Mouse (Mus musculus): ENCODE data around the gene Ankrd35. TPM values are rescaled to one million over a fixed set of nuclear protein-coding genes. Genes with fewer than 3 reads are reported as not detected.
"Not testable (repeated sequence)": the region's sequence is repeated elsewhere in the genome, so short reads cannot be mapped to it uniquely, and the experiment has no call there.

Gene Ankrd35
- polyA plus RNA-seq, 1 experiment from 2014 or later: 0.16 TPM

DNA sequence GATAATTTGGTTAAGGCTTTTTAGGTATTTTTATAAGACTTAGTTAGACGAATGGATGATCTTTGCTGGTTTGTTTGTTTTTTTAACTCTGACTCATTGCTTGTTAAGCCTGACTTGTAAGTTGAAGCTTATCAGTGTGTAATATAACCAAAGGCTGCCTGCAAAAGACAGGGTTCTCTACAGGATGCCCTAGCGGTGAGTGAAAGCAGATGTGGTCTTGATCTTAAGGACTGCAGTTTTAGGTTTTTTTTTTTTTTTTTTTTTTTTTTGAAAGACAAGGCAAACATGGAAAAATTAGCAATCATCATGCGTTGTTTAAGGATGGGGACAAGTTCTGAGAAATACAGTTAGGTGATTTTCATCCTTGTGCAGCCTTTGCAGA is 59.5 kb downstream of the Ankrd35 start:
- no peak overlapping the region for H3K9ac ChIP-seq (ENCODE audit: low read length)
- H3K4me2 ChIP-seq (ENCODE audit: low read depth): no peak overlapping the region
- no peaks in the 10 kb centered on the region for H3K9me3 ChIP-seq (ENCODE audit: control insufficient read depth, low read length)
- H3K4me3 ChIP-seq (ENCODE audit: low read depth, low read length): no peak overlapping the region
- no peak overlapping the region for H3K27ac ChIP-seq (ENCODE audit: low read depth, low read length)
- WGBS: 64% methylated on average over 3 of the region's 3 CpGs
- ATAC-seq (ENCODE audit: insufficient read depth, low FRiP score, low TSS enrichment) (no peak), DNase-seq (ENCODE audit: low spot score) (no peak)
- no peaks in the 10 kb centered on the region for H3K36me3 ChIP-seq (ENCODE audit: control insufficient read depth, insufficient read depth, low read length)
- H3K27me3 ChIP-seq (ENCODE audit: control insufficient read depth, insufficient read depth, low read length): no peaks in the 10 kb centered on the region
- peaks cover 15% of the 10 kb centered on the region for H3K4me1 ChIP-seq (ENCODE audit: control insufficient read depth, insufficient read depth, low read length)

DNA sequence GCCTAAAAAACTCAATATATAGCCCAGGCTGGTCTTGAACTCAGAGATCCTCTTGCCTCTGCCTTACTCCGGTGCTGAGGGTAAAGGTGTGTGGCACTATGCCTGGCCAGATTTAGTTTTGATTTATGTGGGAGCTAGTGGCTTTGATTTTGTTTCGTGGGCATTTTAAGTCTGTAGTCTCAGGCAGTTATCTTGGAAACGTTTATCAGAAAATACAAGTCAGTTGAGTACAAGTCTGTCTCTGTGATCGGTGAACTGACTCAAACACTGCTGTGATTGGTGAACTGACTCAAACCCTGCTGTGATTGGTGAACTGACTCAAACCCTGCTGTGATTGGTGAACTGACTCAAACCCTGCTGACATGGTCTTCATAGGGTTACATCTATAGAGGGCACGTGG is 60.9 kb downstream of the Ankrd35 start:
- no peak overlapping the region for H3K27ac ChIP-seq (ENCODE audit: low read depth, low read length)
- 78% methylated on average over 5 of the region's 5 CpGs for WGBS
- ATAC-seq (ENCODE audit: insufficient read depth, low FRiP score, low TSS enrichment) (no peak), DNase-seq (ENCODE audit: low spot score) (no peak)
- no peak overlapping the region for H3K4me3 ChIP-seq (ENCODE audit: low read depth, low read length)
- no peak overlapping the region for H3K4me2 ChIP-seq (ENCODE audit: low read depth)
- H3K9me3 ChIP-seq (ENCODE audit: control insufficient read depth, low read length): no peaks in the 10 kb centered on the region
- H3K36me3 ChIP-seq (ENCODE audit: control insufficient read depth, insufficient read depth, low read length): no peaks in the 10 kb centered on the region
- no peak overlapping the region for H3K9ac ChIP-seq (ENCODE audit: low read length)
- no peaks in the 10 kb centered on the region for H3K27me3 ChIP-seq (ENCODE audit: control insufficient read depth, insufficient read depth, low read length)
- peaks cover 15% of the 10 kb centered on the region for H3K4me1 ChIP-seq (ENCODE audit: control insufficient read depth, insufficient read depth, low read length)

DNA sequence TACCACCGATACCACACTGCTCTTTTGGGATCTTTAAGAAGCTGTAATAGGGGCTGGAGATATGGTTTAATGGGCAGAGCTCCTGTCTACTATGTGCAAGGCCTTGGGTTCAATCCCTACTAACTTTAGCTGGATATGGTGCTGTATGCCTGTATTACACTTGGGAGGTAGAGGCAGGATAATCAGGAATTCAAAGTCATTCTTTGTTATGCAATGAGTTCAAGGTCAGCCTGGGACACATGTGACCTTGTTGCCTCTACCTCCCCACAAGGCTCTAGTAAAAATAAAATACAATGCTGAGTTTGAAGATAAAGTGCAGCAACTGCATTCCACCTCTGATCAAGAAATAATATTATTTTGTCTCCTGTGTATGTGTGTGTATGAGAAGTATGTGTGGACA is 64.1 kb downstream of the Ankrd35 start:
- H3K9ac ChIP-seq (ENCODE audit: low read length): no peak overlapping the region

DNA sequence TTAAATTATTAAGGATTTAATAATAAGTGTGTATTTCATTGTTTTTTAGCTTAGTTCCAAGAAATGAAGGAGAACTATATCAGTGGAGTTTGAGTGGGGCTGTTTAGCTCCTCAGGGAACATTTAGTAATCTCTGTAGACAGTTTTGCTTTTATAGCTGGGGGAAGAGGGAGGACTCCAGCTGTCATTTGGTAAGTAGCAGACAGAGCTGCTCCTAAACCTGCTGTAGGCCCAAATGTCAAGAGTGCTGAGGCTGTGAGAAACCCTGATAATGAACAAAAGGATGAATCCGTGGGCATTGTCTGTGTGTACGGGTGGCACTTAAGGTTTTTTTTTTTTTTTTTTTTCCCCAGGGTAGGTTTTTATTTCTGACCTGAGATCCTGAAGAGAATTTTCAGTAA is 65.3 kb downstream of the Ankrd35 start:
- WGBS: 95% methylated on average over 2 of the region's 2 CpGs
- Histone ChIP-seq H3K36me3 (ENCODE audit: control insufficient read depth, insufficient read depth, low read length) (no peaks in the 10 kb centered on the region), H3K27ac (ENCODE audit: low read depth, low read length) (no peak overlapping the region), H3K9me3 (ENCODE audit: control insufficient read depth, low read length) (no peaks in the 10 kb centered on the region), H3K4me1 (ENCODE audit: control insufficient read depth, insufficient read depth, low read length) (no peaks in the 10 kb centered on the region), H3K27me3 (ENCODE audit: control insufficient read depth, insufficient read depth, low read length) (no peaks in the 10 kb centered on the region), H3K4me3 (ENCODE audit: low read depth, low read length) (no peak overlapping the region), H3K9ac (ENCODE audit: low read length) (no peak overlapping the region), H3K4me2 (ENCODE audit: low read depth) (no peak overlapping the region)
- ATAC-seq (ENCODE audit: insufficient read depth, low FRiP score, low TSS enrichment) (no peak), DNase-seq (ENCODE audit: low spot score) (no peak)

More for the DNA sequence above, 64.1 kb downstream of the Ankrd35 start:
- DNase-seq (ENCODE audit: low spot score): no peak
- Histone ChIP-seq H3K36me3 (ENCODE audit: control insufficient read depth, insufficient read depth, low read length) (no peaks in the 10 kb centered on the region), H3K4me3 (ENCODE audit: low read depth, low read length) (no peak overlapping the region), H3K9me3 (ENCODE audit: control insufficient read depth, low read length) (no peaks in the 10 kb centered on the region), H3K4me2 (ENCODE audit: low read depth) (no peak overlapping the region), H3K27ac (ENCODE audit: low read depth, low read length) (no peak overlapping the region), H3K4me1 (ENCODE audit: control insufficient read depth, insufficient read depth, low read length) (peaks cover 2% of the 10 kb centered on the region), H3K27me3 (ENCODE audit: control insufficient read depth, insufficient read depth, low read length) (no peaks in the 10 kb centered on the region)
- no peak for ATAC-seq (ENCODE audit: insufficient read depth, low FRiP score, low TSS enrichment)
- 91% methylated on average over 1 of the region's 1 CpGs for WGBS

DNA sequence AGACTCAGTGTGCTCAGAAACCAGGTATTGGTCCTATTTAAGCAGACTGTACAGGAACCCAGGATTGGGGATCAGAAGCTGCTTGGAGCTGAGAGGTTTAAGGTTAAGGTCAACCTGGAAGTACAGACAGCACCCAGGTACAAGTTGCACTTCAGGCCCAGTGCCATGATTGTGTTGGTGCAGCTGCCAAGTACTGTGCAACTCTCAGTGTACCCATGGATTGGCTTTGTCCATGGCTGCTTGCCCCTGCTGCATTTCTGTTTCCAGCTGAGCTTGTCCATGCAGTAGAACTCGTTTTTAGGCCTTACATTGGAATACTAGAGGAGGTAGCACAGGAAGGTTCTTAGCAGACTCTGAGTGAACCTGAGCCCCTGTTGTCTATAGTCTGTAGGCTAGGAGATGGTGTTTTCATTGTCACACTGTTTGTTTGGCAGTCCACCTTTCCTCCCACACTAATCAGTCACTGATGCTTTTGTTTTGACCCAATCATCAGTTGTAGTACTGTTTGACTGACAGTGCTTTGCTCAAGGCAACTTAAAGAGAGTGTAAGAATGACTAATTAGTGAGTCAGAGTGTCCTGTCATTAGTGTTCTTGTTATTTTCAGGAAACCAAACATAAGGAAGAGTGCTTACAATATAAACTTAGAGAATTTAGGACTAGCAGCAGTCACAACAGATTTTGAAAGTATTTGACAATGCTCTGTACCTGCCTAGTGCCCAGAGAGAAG is 67.2 kb downstream of the Ankrd35 start:
- DNase-seq (ENCODE audit: low spot score) (no peak), ATAC-seq (ENCODE audit: insufficient read depth, low FRiP score, low TSS enrichment) (no peak)
- H3K4me2 ChIP-seq (ENCODE audit: low read depth): no peak overlapping the region
- H3K27ac ChIP-seq (ENCODE audit: low read depth, low read length): no peak overlapping the region
- H3K27me3 ChIP-seq (ENCODE audit: control insufficient read depth, insufficient read depth, low read length): no peaks in the 10 kb centered on the region
- no peak overlapping the region for H3K9ac ChIP-seq (ENCODE audit: low read length)
- 70% methylated on average over 1 of the region's 1 CpGs for WGBS
- H3K9me3 ChIP-seq (ENCODE audit: control insufficient read depth, low read length): no peaks in the 10 kb centered on the region
- no peak overlapping the region for H3K4me3 ChIP-seq (ENCODE audit: low read depth, low read length)
- H3K4me1 ChIP-seq (ENCODE audit: control insufficient read depth, insufficient read depth, low read length): no peaks in the 10 kb centered on the region
- H3K36me3 ChIP-seq (ENCODE audit: control insufficient read depth, insufficient read depth, low read length): no peaks in the 10 kb centered on the region

DNA sequence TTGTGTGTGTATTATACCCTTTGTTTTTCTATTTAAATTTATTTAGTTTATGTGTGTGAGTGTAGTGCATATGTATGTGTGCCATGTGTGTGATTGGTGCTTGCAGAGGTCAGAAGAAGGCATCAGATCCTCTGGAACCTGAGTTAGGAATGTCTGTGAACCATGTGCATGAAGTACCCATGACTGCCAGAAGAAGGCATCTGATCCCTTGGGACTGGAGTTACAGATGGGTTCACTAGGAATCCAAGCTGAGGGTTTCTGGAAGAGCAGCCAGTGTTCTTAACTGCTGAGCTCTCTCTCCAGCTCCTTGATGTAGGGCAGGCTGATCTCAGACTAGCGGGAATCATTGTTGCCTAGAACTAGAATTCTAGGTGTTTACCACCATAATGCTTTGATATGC is 68.1 kb downstream of the Ankrd35 start:
- Histone ChIP-seq H3K27ac (ENCODE audit: low read depth, low read length) (no peak overlapping the region), H3K4me1 (ENCODE audit: control insufficient read depth, insufficient read depth, low read length) (no peaks in the 10 kb centered on the region), H3K4me3 (ENCODE audit: low read depth, low read length) (no peak overlapping the region), H3K9me3 (ENCODE audit: control insufficient read depth, low read length) (no peaks in the 10 kb centered on the region), H3K9ac (ENCODE audit: low read length) (no peak overlapping the region), H3K27me3 (ENCODE audit: control insufficient read depth, insufficient read depth, low read length) (no peaks in the 10 kb centered on the region), H3K36me3 (ENCODE audit: control insufficient read depth, insufficient read depth, low read length) (no peaks in the 10 kb centered on the region), H3K4me2 (ENCODE audit: low read depth) (no peak overlapping the region)
- DNase-seq (ENCODE audit: low spot score) (no peak), ATAC-seq (ENCODE audit: insufficient read depth, low FRiP score, low TSS enrichment) (no peak)
- WGBS: 84% methylated on average over 1 of the region's 1 CpGs

DNA sequence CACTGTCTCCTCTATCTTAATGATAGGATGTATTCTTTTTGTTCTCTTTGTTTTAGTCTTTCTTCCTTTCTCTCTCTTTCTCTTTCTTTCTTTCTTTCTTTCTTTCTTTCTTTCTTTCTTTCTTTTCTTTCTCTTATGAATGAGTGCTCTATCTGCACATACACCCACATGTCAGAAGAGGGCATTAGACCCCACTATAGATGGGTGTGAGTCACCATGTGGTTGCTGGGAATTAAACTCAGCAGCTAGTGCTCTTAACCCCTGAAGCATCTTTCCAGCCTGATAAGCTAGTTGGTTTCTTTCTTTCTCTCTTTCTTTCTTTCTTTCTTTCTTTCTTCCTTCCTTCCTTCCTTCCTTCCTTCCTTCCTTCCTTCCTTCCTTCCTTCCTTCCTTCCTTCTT is 70.3 kb downstream of the Ankrd35 start:
- not testable (repeated sequence) for H3K27ac ChIP-seq (ENCODE audit: low read depth, low read length); H3K9me3 ChIP-seq (ENCODE audit: control insufficient read depth, low read length); H3K4me3 ChIP-seq (ENCODE audit: low read depth, low read length); ATAC-seq (ENCODE audit: insufficient read depth, low FRiP score, low TSS enrichment); H3K4me2 ChIP-seq (ENCODE audit: low read depth); H3K9ac ChIP-seq (ENCODE audit: low read length); H3K27me3 ChIP-seq (ENCODE audit: control insufficient read depth, insufficient read depth, low read length); H3K36me3 ChIP-seq (ENCODE audit: control insufficient read depth, insufficient read depth, low read length); DNase-seq (ENCODE audit: low spot score); H3K4me1 ChIP-seq (ENCODE audit: control insufficient read depth, insufficient read depth, low read length)

Other genes starting within 250 kb of the Ankrd35 start
- not detected in 2 replicates for gene BC107364, start 217.8 kb upstream of the Ankrd35 start, polyA plus RNA-seq (2014; fragmentation: Nextera tagmentation; extraction: Ambion mirVana)
- gene Hfe2, start 145.0 kb upstream of the Ankrd35 start, polyA plus RNA-seq (2014; fragmentation: Nextera tagmentation; extraction: Ambion mirVana): 3.1 and 3.6 TPM in 2 replicates
- 50.4 and 62.7 TPM in 2 replicates for gene Txnip, start 112.2 kb upstream of the Ankrd35 start, polyA plus RNA-seq (2014; fragmentation: Nextera tagmentation; extraction: Ambion mirVana)
- 0.46 and 0.49 TPM in 2 replicates for gene Gm16253, start 93.1 kb upstream of the Ankrd35 start, polyA plus RNA-seq (2014; fragmentation: Nextera tagmentation; extraction: Ambion mirVana)
- 12.8 and 15.8 TPM in 2 replicates for gene Polr3gl, start 76.0 kb upstream of the Ankrd35 start, polyA plus RNA-seq (2014; fragmentation: Nextera tagmentation; extraction: Ambion mirVana)
- 2.8 and 3.6 TPM in 2 replicates for gene Ankrd34a, start 73.5 kb upstream of the Ankrd35 start, polyA plus RNA-seq (2014; fragmentation: Nextera tagmentation; extraction: Ambion mirVana)
- 8.0 and 8.7 TPM in 2 replicates for gene Lix1l, start 69.0 kb upstream of the Ankrd35 start, polyA plus RNA-seq (2014; fragmentation: Nextera tagmentation; extraction: Ambion mirVana)
- gene Rbm8a, start 40.2 kb upstream of the Ankrd35 start, polyA plus RNA-seq (2014; fragmentation: Nextera tagmentation; extraction: Ambion mirVana): 187 and 188 TPM in 2 replicates
- gene Pex11b, start 34.8 kb upstream of the Ankrd35 start, polyA plus RNA-seq (2014; fragmentation: Nextera tagmentation; extraction: Ambion mirVana): 40.5 and 45.9 TPM in 2 replicates
- not detected in 2 replicates for gene Gm42957, start 34.7 kb upstream of the Ankrd35 start, polyA plus RNA-seq (2014; fragmentation: Nextera tagmentation; extraction: Ambion mirVana)
- 0.72 and 0.86 TPM in 2 replicates for gene Itga10, start 24.5 kb upstream of the Ankrd35 start, polyA plus RNA-seq (2014; fragmentation: Nextera tagmentation; extraction: Ambion mirVana)
- gene Pias3, start 26.3 kb downstream of the Ankrd35 start, polyA plus RNA-seq (2014; fragmentation: Nextera tagmentation; extraction: Ambion mirVana): 30.3 and 35.2 TPM in 2 replicates
- 12.7 and 14.3 TPM in 2 replicates for gene Nudt17, start 38.4 kb downstream of the Ankrd35 start, polyA plus RNA-seq (2014; fragmentation: Nextera tagmentation; extraction: Ambion mirVana)
- 38.4 and 43.7 TPM in 2 replicates for gene Polr3c, start 57.5 kb downstream of the Ankrd35 start, polyA plus RNA-seq (2014; fragmentation: Nextera tagmentation; extraction: Ambion mirVana)
- 79.6 and 81.6 TPM in 2 replicates for gene Rnf115, start 57.5 kb downstream of the Ankrd35 start, polyA plus RNA-seq (2014; fragmentation: Nextera tagmentation; extraction: Ambion mirVana)
- 0.18 TPM in 1 of 2 replicates, not detected in the other for gene Pdzk1, start 159.2 kb downstream of the Ankrd35 start, polyA plus RNA-seq (2014; fragmentation: Nextera tagmentation; extraction: Ambion mirVana)
- gene Cd160, start 159.2 kb downstream of the Ankrd35 start, polyA plus RNA-seq (2014; fragmentation: Nextera tagmentation; extraction: Ambion mirVana): 0.15 TPM in 1 of 2 replicates, not detected in the other
- 3.5 and 5.7 TPM in 2 replicates for gene Gja5, start 234.6 kb downstream of the Ankrd35 start, polyA plus RNA-seq (2014; fragmentation: Nextera tagmentation; extraction: Ambion mirVana)
- 34.1 and 35.9 TPM in 2 replicates for gene Gpr89, start 235.2 kb downstream of the Ankrd35 start, polyA plus RNA-seq (2014; fragmentation: Nextera tagmentation; extraction: Ambion mirVana)